Mouse (Mus musculus) hindbrain, embryonic 16.5 days (tissue): ENCODE results near the gene Pacs2. TPM values are rescaled to one million over a fixed set of nuclear protein-coding genes. Genes with fewer than 3 reads are reported as not detected.

Experiments
- ATAC-seq: fragments of 200-750 bp; cut with Nextera tagmentation; 2 replicates; pipeline ENCODE4 v1.8.0; 2017; ENCODE audit warnings: moderate TSS enrichment, moderate library complexity
- H3K27ac ChIP-seq: fragments of 300-500 bp; sonication (generic); 2 replicates; pipeline ENCODE4 v1.5.1; 2014; ENCODE audit warnings: low read depth, mild to moderate bottlenecking, control low read depth, low read length, moderate library complexity
- H3K27me3 ChIP-seq: fragments of 300-500 bp; sonication (generic); replicated peaks from 2 replicates; pipeline ENCODE4 v1.6.1; 2014; ENCODE audit warnings: low read length; ENCODE audit not compliant: control insufficient read depth, insufficient read depth
- H3K36me3 ChIP-seq: fragments of 300-500 bp; sonication (generic); 2 replicates; pipeline ENCODE4 v1.6.1; 2014; ENCODE audit warnings: mild to moderate bottlenecking, low read length, moderate library complexity, mixed read lengths; ENCODE audit not compliant: control insufficient read depth, insufficient read depth
- H3K4me1 ChIP-seq: fragments of 300-500 bp; sonication (generic); 2 replicates; pipeline ENCODE4 v1.6.1; 2014; ENCODE audit warnings: low read depth, low read length; ENCODE audit not compliant: control insufficient read depth, insufficient read depth
- H3K4me2 ChIP-seq: fragments of 300-500 bp; sonication (generic); 2 replicates; pipeline ENCODE4 v1.6.1; 2014; ENCODE audit warnings: mild to moderate bottlenecking, low read length, control low read depth, moderate library complexity
- H3K4me3 ChIP-seq: fragments of 300-500 bp; sonication (generic); 2 replicates; pipeline ENCODE4 v1.5.1; 2014; ENCODE audit warnings: mild to moderate bottlenecking, low read length, control low read depth, moderate library complexity
- H3K9ac ChIP-seq: fragments of 300-500 bp; sonication (generic); 2 replicates; pipeline ENCODE4 v1.6.1; 2014; ENCODE audit warnings: low read depth, mild to moderate bottlenecking, control low read depth, low read length, moderate library complexity
- H3K9me3 ChIP-seq: fragments of 300-500 bp; sonication (generic); 2 replicates; pipeline ENCODE4 v1.6.1; 2014; ENCODE audit warnings: mild to moderate bottlenecking, low read length, moderate library complexity; ENCODE audit not compliant: control insufficient read depth
- WGBS: fragments of 180-500 bp; shearing (Covaris S2); extraction: QIAGEN DNeasy Blood & Tissue Kit; methylation state at CpG from one replicate; pipeline ENCODE4 v1.1.7; 2014; 5-methylcytosine and 5-hydroxymethylcytosine counted together
- polyA plus RNA-seq: library from polyadenylated mRNA; unstranded; fragments of >200 nt; fragmentation: Nextera tagmentation; extraction: Ambion mirVana; gene quantifications from 2 replicates; pipeline ENCODE4 v1.2.1, GENCODE M21; 2015

Pacs2 gene
- polyA plus RNA-seq, 1 experiment from 2014 or later = 20.4 TPM

- no peaks in the 10 kb centered on the region for H3K27me3 ChIP-seq
- no peak overlapping the region for H3K9ac ChIP-seq
- peaks cover 11% of the 10 kb centered on the region for H3K4me1 ChIP-seq
- no peak overlapping the region for H3K27ac ChIP-seq
- no peaks in the 10 kb centered on the region for H3K36me3 ChIP-seq
- H3K9me3 ChIP-seq = no peaks in the 10 kb centered on the region
- no peak for ATAC-seq
- no peak overlapping the region for H3K4me3 ChIP-seq
- 80% methylated on average over 8 of the region's 8 CpGs for WGBS
- H3K4me2 ChIP-seq = no peak overlapping the region
Measured at GRCm38 (mm10) chr12:113004011-113004410, 10.3 kb upstream of the Pacs2 start.

- Histone ChIP-seq H3K4me1 (peaks cover 6% of the 10 kb centered on the region), H3K9ac (no peak overlapping the region), H3K36me3 (no peaks in the 10 kb centered on the region), H3K4me2 (no peak overlapping the region), H3K9me3 (no peaks in the 10 kb centered on the region), H3K4me3 (no peak overlapping the region), H3K27me3 (no peaks in the 10 kb centered on the region), H3K27ac (no peak overlapping the region)
- 30% methylated on average over 4 of the region's 4 CpGs for WGBS
- ATAC-seq = no peak
Measured at GRCm38 (mm10) chr12:113004993-113005392, 9.3 kb upstream of the Pacs2 start.

- H3K4me2 ChIP-seq = no peak overlapping the region
- H3K27ac ChIP-seq = no peak overlapping the region
- H3K4me1 ChIP-seq = peaks cover 30% of the 10 kb centered on the region
- ATAC-seq = no peak
- no peaks in the 10 kb centered on the region for H3K9me3 ChIP-seq
- H3K9ac ChIP-seq = no peak overlapping the region
- no peak overlapping the region for H3K4me3 ChIP-seq
- H3K27me3 ChIP-seq = no peaks in the 10 kb centered on the region
- H3K36me3 ChIP-seq = no peaks in the 10 kb centered on the region
- 79% methylated on average over 6 of the region's 6 CpGs for WGBS
Measured at GRCm38 (mm10) chr12:113011702-113012360, 2.5 kb upstream of the Pacs2 start.

DNA sequence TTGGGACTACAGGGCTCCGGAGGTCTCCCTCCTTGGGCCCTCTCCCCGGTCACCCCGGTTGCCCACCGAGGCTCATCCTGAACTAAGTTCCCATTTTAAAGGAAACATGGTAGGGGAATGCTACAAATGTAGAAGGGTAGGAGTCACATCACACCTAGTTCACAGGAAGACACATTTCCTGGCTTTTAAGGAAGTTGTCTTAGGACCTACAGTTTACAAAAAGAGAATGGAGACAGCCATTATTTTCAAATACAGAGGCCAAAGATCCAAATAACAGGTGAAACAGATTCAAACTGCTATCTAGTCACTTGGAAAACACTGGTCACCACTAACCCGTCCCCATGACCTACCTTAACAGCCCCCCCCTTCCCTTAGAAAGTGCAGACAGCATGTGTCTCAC lies 1.9 kb upstream of the Pacs2 start:
- no peak for ATAC-seq
- H3K4me3 ChIP-seq = no peak overlapping the region
- no peaks in the 10 kb centered on the region for H3K9me3 ChIP-seq
- no peaks in the 10 kb centered on the region for H3K36me3 ChIP-seq
- 96% methylated on average over 5 of the region's 5 CpGs for WGBS
- no peak overlapping the region for H3K9ac ChIP-seq
- no peak overlapping the region for H3K4me2 ChIP-seq
- no peaks in the 10 kb centered on the region for H3K27me3 ChIP-seq
- H3K27ac ChIP-seq = peak overlapping the region; percentile 89; the same call in 1 of the 2 replicates
- peaks cover 33% of the 10 kb centered on the region for H3K4me1 ChIP-seq

GRCm38 (mm10) chr12:113013021-113013491 lies 1.3 kb upstream of the Pacs2 start:
- Histone ChIP-seq H3K27ac (peak overlapping the region; percentile 89), H3K4me1 (peaks cover 33% of the 10 kb centered on the region), H3K9me3 (no peaks in the 10 kb centered on the region), H3K4me2 (peak overlapping the region; percentile 73), H3K4me3 (no peak overlapping the region), H3K27me3 (no peaks in the 10 kb centered on the region), H3K9ac (0 out of 2 replicates have a peak overlapping the region, but pooled peaks have one; percentile 1), H3K36me3 (no peaks in the 10 kb centered on the region)
- 56% methylated on average over 3 of the region's 3 CpGs for WGBS
- ATAC-seq = no peak

DNA sequence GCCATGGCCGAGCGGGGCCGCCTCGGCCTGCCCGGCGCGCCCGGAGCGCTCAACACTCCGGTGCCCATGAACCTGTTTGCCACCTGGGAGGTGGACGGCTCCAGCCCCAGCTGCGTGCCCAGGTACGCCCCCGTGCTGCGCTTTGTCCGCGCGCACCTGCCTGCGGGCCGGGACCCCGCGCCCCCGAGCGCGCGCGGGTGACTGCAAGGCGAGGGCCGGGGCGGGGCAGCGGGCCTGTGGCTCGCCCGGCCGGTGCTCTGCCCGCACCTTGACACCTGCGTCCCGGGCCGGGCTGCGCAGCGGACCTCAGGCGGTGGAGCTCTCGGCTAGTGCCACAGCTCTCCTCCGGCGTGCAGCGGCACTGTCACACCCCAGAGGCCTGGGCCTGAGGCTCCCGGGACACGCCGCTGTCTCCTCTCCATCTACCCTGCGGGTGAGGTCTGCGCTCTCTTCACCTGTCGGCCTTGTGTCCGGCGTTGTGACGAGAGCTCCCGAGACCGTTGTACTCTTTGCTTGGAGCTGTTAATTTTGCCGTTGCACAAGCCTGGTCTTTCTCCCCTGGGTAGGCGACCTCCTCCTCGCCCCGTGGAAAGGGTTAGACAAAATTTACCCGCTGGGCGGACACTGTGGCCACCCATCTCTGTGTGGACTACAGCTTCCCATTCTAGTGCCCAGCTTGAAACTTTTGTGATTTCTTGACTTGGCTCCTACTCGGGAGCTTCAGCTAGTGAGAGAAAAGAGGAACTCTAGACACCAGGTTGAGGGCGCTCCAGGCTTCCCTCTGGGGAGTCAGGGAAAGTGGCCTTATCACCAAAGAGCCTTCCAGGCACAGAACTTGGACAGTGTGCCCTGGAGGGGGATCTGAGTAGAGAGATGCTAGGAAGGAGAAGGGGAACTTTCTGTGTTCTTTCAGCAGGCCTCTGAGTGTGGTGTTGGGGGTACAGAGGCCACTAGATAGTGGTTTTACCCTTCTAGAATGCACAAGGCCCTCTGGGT lies 551 bp downstream of the Pacs2 start:
- H3K4me2 ChIP-seq = peak overlapping the region; percentile 83
- no peaks in the 10 kb centered on the region for H3K9me3 ChIP-seq
- H3K36me3 ChIP-seq = no peaks in the 10 kb centered on the region
- WGBS = 1% methylated on average over 56 of the region's 64 CpGs
- peak overlapping the region; percentile 95 for H3K9ac ChIP-seq
- peak overlapping the region; percentile 89 for H3K4me3 ChIP-seq
- no peaks in the 10 kb centered on the region for H3K27me3 ChIP-seq
- H3K4me1 ChIP-seq = peaks cover 33% of the 10 kb centered on the region
- H3K27ac ChIP-seq = peak overlapping the region; percentile 85
- peak; percentile 12 for ATAC-seq

DNA sequence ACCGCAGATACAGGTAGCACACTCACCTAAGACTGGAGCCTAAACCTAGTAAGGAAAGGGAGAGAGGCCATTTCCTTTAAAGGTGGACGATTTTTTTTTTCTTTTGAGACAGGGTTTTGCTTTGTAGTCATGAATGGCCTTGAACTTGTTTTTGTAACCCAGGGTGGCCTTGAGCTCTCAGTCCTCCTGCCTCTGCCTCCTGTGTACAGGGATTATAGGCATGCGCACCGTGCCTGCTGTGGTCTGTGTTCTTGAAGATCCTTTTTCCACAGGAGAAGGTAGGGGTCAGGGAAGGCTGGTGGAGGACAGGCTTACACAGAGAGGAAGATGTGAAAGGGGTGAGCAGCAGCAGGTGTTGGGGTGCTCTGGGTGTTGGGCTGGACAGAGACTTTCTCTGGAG lies 1.6 kb downstream of the Pacs2 start:
- H3K4me1 ChIP-seq = peaks cover 33% of the 10 kb centered on the region
- peak overlapping the region; percentile 89 for H3K4me3 ChIP-seq
- ATAC-seq = no peak
- H3K9ac ChIP-seq = peak overlapping the region; percentile 95; the same call in 1 of the 2 replicates
- no peaks in the 10 kb centered on the region; the same call in 1 of the 2 replicates for H3K36me3 ChIP-seq
- H3K27me3 ChIP-seq = no peaks in the 10 kb centered on the region
- 72% methylated on average over 4 of the region's 4 CpGs for WGBS
- H3K9me3 ChIP-seq = no peaks in the 10 kb centered on the region
- H3K27ac ChIP-seq = no peak overlapping the region
- H3K4me2 ChIP-seq = peak overlapping the region; percentile 83

DNA sequence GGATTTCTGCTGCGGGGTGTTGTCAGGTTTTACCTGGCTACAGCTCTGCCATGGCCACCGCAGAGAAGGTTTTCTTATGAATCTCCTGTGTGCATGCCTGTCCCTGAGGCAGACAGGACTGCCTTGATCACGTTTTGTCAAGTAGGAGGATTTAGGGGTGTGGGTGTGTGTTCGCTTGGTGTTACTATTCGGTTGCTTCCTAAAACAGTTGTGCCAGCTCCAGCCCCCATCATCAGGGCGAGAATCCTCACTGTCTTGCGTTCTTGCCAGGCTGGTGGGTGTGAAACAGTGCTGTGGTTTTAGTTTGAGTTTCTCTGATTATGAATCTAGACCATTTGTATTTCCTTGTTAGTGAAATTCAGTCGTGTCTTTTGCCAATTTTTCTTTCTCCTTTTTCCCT lies 2.7 kb downstream of the Pacs2 start:
- H3K4me2 ChIP-seq = peak overlapping the region; percentile 25
- no peaks in the 10 kb centered on the region for H3K9me3 ChIP-seq
- H3K4me1 ChIP-seq = peaks cover 33% of the 10 kb centered on the region
- no peak overlapping the region for H3K4me3 ChIP-seq
- WGBS = 66% methylated on average over 8 of the region's 8 CpGs
- H3K36me3 ChIP-seq = peaks cover 2% of the 10 kb centered on the region; the same call in 1 of the 2 replicates
- no peak overlapping the region for H3K27ac ChIP-seq
- H3K9ac ChIP-seq = 0 out of 2 replicates have a peak overlapping the region, but pooled peaks have one; percentile 35
- ATAC-seq = no peak
- no peaks in the 10 kb centered on the region for H3K27me3 ChIP-seq
